Mouse (Mus musculus) gastrocnemius, adult 18-20 months (tissue): ENCODE results near the gene Ago4. TPM values are rescaled to one million over a fixed set of nuclear protein-coding genes. Genes with fewer than 3 reads are reported as not detected.

Source experiments
- DNase-seq: peaks from one replicate; pipeline ENCODE4 v3.0.0; 2021; ENCODE audit warnings: low spot score
- total RNA-seq, 2 experiments: library from RNA; stranded (reverse); gene quantifications; 2 replicates each; pipeline ENCODE4 v1.2.3; 2021

Gene Ago4
- total RNA-seq, 2 experiments from 2014 or later, result 5.1 to 5.8 TPM

DNA sequence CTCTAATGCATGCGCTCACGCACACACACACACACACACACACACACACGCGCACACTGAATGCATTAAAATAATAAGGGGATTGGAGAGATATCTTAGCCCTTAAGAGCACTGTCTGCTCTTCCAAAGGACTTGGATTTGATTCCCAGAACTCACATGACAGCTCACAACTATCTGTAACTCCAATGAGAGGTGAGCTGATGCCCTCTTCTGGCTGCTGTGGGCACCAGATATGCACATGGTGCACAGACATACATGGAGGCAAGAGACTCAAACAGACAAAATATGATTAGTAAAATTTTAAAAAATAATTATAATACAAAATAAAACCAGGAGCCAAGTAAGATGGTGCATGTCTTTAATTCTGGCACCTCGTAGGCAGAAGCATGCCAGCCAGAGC lies 6.4 kb downstream of the Ago4 start:
- DNase-seq, result no peak

DNA sequence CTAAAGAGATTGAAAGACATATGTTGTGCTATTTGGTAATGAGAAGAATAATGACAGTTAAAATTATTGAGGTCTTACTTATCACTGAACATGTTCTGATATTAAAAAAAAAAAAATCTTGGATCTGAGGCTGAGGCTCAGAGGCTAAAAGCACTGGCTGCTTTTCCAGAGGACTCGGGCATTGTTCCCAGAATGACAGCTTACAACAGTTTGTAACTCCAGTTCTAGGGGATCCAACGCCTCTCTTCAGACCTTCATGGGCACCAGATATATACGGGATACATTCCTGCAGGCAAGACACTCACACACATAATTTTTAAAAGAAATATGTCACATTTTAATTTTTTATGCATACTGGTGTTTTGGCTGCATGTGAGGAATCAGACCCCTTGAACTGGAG lies 7.1 kb downstream of the Ago4 start:
- DNase-seq, result no peak

DNA sequence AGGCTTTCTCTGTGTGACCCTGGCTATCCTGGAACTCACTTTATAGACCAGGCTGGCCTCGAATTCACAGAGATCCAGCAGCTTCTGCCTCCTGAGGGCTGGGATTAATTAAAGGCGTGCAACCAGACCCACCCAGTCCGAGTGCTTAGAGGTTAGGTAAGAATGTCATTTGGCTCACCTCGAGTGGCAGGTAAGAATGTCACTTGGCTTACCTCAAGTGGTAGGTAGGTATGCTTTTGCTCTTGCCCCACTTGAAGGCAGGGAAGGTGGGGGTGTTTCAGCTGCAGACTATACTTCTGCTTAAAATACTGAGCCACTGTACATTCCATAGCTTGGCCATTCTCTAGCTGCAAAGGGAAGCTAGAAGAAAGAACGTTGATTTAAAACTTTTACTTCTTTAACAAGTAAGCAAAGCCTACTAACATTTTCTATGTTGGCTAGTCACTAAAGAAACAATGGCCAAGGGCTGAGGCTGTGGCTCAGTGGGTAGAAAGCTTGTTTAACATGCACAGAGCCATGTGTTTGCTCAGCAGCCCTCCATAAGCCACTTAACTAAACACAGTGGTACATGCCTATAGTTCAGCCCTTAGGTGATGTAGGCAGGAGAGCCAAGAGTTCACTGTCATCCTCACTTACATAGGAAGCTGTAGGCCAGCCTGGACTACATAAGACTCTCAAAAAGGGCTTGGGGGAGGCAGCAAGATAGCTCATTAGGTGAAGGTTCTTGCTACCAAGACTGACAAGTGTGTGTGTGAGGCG lies 20.8 kb downstream of the Ago4 start:
- DNase-seq, result no peak

GRCm38 (mm10) chr4:126511013-126511412 lies 22.3 kb downstream of the Ago4 start:
- DNase-seq, result no peak

- no peak for DNase-seq
Observed at GRCm38 (mm10) chr4:126509072-126509471, 24.2 kb downstream of the Ago4 start.

DNA sequence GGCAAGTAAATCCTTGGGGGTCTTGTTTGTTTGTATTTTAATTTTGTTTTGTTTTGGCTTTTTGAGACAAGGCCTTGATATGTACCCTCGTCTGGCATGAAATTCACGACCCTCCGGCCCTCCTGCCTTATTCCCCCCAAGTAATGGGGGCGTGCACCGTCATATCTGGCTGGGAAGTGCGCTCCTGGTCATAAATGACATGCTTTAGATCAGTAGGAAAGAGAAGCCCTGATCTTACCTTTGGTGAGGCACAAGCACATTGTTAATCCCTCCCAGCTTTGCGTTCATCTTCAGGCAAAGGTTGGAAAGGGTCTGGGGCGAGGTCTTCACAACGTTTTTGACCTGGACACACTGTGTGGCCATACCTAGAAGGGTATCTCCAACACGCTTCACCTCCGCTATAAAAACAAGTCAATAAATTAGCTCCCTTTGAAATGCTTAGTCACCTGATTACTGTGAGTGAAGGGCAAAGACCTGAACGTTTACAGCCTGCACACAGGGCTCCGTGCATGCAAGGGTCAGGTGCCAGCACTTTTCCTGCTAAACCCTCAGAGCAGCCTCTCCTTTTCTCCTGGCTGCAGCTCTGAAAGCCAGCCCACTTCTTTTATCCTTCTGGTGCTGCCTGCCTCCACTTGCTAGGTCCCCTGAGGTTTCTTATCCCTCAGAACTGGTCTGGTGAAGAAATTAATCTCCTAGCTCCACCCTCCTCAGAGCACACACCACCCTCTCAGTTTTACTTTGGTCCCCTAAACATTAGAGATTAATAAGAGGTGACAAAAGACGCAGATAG lies 25.0 kb downstream of the Ago4 start:
- no peak for DNase-seq

DNA sequence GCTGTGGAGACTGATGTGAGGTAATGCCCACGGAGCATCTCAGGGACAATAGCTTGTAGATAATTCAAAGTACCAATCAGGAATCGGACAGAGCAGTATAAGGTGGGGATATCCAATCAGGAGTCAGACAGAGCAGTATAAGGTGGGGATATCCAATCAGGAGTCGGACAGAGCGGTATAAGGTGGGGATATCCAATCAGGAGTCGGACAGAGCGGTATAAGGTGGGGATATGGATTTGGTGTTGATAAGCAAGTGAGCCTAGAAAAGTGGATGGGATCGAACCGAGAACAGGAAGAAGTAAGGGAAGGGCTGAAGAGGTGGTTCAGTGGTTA lies 30.3 kb downstream of the Ago4 start:
- DNase-seq, result no peak

DNA sequence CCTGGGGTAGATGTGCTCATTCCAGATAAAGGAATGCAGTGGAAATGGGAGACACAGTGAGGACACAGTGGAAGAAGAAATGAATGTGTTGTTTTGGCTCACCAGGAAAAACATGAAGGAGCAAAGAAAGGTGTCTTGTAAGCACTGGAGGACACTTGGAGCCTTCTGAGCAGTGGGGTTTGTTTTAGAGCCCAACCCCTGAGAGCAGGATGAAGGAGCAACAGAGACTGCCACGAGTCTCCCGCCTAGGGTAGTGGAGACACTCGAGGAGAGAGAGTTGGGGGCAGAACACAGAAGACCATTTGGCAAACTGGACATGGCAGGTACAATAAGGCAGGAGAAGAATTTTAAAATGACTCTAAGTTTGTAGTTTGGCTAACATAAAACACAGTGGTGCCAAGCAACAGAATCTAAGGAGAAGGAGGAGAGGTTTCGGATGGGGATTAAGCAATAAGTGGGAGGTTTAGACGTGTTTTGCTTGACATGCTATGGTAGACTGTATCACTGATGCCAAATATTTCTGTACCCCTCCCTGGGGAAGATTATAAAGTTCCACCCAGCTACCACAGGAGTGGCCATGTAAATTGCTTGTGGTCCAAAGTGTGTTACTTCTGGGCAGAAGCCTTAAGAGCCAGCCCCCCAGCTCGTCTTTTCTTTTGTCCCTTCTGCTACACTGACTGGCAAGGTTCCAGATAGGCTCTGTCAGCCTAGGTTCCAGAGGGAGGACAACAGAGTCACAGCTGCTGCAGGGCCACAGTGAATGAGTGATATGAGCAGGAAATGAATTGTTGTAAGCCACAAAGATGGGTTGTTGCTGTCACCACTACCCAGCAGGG lies 30.9 kb downstream of the Ago4 start:
- no peak for DNase-seq

GRCm38 (mm10) chr4:126498601-126499000 lies 34.7 kb downstream of the Ago4 start:
- no peak for DNase-seq

GRCm38 (mm10) chr4:126496963-126497362 lies 36.3 kb downstream of the Ago4 start:
- DNase-seq, result no peak

GRCm38 (mm10) chr4:126495942-126496790 lies 37.1 kb downstream of the Ago4 start:
- no peak for DNase-seq

- DNase-seq, result no peak
Observed at GRCm38 (mm10) chr4:126495453-126495852, 37.8 kb downstream of the Ago4 start.

- no peak for DNase-seq
Observed at GRCm38 (mm10) chr4:126493416-126493815, 39.9 kb downstream of the Ago4 start.

- no peak for DNase-seq
Observed at GRCm38 (mm10) chr4:126491977-126492376, 41.3 kb downstream of the Ago4 start.

GRCm38 (mm10) chr4:126490726-126491125 lies 42.5 kb downstream of the Ago4 start:
- DNase-seq, result no peak

DNA sequence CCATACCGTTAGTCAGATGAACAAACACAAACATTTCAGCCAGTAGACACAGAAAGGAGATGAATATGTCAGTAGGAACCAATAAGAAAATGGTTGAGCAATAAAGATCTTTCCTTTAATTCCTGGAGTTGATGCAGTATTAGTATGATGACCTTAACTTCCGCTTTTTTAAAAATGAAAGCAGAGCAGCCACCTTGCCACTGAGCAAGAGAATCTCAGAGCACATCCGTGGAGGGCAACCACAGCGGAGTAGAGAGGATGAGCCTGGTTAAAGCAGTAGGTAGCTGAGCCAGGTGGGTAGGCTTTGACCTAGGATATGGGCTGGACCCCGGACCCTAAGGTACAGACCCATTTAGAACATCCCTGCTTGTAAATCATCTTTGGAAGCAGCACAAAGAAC lies 43.5 kb downstream of the Ago4 start:
- no peak for DNase-seq

GRCm38 (mm10) chr4:126486217-126486616 lies 47.1 kb downstream of the Ago4 start:
- DNase-seq, result no peak

GRCm38 (mm10) chr4:126485065-126485464 lies 48.2 kb downstream of the Ago4 start:
- DNase-seq, result no peak

DNA sequence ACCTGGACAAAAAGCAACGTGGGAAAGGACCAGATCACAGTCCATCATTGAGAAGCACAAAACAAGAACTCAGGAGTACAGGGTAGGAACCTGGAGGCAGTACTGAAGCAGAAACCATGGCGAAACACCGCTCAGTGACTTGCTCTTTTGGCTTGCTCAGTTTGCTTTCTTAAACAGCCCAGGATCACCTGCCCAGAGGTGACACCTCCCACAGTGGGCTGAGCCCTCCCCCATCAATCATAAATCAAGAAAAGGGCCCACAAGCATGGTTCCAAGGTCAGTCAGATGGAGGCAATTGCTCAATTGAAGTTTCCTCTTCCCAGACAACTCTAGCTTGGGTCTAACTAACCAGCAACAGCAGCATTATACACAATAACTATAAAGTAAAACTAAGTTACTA lies 49.4 kb downstream of the Ago4 start:
- no peak for DNase-seq

DNA sequence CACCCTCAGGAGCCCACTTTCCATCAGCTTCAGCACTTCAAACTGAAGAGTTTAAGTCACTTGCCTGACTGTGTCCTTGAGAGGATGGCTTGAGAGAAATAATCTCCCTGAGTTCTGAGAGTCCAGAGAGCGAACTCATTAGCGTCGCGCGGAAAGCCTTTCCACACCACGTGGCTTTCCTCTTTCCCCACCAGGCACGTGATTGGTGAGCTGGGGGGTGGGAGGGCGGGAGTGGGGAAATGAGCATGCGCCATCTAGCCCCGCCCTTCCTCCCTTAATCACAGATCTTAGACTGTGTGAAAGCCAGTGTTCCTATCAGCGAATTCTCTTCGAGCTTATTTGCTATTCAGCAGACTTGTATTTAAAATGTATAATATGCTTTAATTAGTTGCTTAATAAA lies 50.3 kb downstream of the Ago4 start:
- no peak for DNase-seq

GRCm38 (mm10) chr4:126481461-126481860 lies 51.8 kb downstream of the Ago4 start:
- DNase-seq, result no peak
